Mouse (Mus musculus) thymus, postnatal 25 days (tissue): Measurements from ENCODE around the gene Parl.

Source experiments
- DNase-seq: peaks from one replicate; pipeline ENCODE4 v3.0.0; 2022

The Parl gene

DNA sequence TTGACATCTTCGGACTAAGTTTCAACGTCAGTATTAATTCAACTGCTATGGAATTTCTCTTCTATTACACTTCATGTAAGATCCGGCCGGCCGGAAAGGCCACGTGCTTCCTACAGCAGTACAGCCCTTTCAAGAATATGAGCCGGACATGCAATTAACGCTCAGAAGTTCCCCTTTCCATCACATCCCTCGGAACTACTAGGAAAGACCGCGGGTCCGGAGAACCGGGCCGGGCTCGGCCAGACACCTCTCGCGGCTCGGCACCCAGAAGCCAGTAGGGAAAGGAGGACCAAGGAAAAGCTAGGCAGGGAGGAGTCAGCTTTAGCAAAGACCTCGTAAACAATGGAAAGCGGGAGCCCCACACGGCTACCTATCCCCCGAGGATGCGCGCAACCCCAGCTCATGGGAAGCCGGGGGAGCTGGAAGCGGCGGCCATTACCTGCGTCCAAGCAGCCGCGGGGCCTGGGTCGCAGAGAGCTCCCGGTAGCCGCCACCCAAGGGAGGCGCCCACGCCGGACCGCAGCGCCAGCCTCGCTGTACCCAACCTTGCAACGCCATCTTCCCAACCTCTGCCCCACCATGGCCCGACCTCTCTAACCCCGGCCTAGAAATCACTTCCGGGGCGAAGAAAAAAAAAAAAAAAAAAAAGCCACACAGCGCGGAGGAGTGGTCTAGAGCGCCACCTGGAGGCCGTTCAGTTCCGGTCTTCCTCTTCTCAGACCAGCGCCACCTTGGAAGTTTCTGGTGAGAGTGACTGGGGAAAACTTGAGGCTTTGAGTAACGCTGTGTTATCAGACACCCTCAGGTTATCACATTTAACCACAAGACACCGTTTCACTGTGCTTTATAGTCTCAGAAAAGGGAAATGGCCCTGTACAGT is at the start of gene Parl:
Gene Parl (minus strand): TSS at position 618 of the 880 bp plus-strand sequence.
- peak; percentile 81 for DNase-seq

DNA sequence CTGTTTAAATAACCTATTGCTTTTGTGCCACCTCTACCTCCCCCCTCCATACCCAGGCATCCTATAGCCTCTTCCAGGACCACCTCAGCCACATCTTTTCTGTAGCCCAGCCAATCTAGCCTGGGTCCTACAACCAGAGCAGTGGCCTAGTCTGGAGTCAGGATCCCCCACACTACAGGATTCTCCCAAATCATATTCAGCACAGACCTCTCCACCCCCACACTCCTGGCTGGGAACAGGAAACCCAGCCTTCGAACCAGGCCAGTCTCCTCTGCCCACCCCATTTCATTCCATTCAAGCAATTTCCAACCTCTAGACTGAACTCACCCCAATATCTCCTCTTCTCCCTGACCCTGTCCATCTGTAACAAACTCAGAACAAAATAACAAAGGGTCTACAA is 43.3 kb upstream of the Parl start:
- DNase-seq: no peak

DNA sequence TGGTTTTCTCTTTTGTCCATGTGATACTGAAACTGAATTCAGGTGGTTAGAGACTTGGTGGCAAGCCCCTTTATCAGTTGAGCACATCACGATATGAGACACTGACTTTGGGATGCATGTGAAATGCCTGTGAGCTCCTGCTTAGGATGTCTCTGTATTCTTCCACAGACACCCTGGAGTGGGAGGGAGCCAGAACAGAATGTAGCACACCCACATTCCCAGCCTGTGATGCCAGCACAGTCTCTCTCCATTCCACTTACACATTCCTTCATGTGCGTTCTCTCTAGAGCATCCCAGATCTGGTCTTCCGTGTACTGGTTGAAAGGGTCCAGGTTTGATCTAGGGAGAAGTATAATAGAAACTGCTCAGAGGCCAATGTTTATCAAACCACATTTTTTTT is 36.4 kb upstream of the Parl start:
- DNase-seq: no peak

DNA sequence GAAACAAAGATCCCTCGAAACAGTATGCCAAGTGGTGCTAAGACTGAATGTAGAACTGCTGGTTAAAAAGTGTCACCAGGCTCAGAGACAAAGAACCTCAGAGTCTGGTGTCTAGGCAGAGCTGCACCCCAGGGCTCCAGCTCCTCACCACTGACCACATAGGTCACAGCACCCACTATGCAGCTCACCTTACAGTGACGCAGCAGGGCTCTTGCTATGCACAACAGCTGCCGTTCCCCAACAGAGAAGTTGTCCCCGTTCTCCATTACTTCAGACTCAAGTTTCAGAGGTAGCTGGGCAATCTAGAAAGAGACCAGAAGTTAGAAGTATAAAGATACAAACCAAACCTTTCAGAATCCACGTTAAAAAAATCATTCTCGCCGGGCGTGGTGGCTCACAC is 32.7 kb upstream of the Parl start:
- no peak for DNase-seq

DNA sequence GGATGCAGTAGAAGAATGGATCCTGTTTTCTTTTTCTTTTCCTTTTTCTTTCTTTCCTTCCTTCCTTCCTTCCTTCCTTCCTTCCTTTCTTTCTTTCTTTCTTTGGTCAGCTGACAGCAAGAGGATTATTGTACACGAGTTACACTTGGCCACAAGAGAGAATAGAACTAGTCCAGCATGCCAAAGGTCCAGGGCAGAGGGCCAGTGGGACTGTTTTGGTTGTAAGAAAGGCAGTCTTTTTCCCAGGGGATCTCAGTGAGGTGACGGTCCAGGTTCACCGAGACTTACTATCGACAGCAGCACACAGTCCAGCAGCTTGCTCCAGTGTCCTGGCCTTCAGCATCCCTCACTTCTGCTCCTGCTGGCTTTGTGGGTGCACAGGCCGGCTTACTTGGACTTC is 26.1 kb upstream of the Parl start:
- DNase-seq: no peak

DNA sequence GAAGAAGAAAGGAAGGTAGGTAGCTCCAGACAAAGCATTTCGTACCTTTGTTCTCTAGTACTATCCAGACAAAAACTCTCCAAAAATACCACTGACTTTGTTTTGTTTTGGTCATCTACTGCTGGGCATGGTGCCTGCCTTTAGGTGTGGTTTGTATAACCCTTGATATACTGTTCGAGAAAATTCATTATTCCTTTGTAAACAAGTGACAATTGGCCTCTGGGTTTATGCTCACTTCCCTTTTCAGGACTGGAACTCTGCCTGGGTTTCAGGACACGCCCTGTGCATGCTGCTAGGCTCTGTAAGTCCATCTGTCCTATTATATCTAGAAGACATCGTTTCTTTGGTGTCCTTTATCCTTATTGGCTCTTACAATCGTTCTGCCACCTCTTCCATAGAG is 23.1 kb upstream of the Parl start, which contains the start of gene Cyp2ab1:
Gene Cyp2ab1 (minus strand): TSS at position 119 of the 400 bp plus-strand sequence.
- DNase-seq: no peak

DNA sequence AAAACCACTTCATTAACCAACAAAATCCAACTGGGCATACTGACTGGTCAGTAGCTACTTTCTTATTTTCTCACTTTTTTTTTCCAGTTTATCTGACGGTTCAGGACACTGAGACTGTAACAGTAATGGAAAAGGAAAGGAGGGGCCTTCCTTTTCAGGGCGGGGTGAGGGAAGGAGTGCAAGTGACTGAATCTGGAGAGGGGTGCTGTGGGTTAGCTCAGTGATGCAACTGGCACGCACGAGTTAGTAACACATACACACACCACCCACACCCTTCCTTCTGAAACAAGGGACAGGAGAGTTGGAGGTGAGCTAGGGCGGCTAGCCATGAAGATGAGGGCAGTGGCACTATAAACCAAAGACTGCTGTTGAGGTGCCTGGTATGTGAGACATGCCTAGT is 21.7 kb upstream of the Parl start:
- no peak for DNase-seq

DNA sequence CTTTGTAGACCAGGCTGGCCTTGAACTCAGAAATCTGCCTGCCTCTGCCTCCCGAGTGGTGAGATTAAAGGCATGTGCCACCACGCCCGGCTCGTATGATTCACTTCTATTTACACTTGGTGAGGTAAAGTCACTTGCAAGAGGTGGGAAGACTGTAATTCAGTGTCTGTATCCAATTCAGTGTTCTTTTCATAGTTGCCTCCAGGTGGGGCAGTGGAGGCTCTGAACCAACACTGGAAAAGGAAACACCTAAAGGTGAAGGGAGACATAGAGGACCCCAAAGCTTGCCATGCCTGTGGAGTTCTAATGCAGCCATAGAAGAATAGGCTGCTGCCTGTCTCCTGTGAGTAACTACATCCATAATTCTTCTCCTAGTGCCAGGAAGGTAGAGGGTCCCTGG is 20.1 kb upstream of the Parl start:
- peak; percentile 8 for DNase-seq

DNA sequence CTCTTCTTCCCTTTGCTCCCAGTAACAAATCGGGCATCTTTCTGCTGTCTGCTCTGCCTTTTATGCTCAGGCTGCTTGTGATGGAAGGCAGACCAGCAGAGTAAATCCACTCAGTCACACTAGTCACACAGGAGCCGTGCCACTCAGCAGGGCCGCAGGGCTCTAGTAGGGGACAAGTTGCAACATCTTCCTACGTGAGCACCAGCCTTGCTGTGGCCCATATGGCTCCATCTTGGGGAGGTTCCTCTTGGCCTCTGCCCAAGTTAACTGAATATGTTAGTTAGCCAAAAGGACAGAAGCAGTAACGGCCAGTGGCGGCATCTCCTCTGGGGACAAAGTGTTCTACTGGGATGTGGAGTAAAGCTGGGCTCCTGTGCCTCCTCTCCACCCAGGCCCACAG is 14.6 kb upstream of the Parl start:
- no peak for DNase-seq

DNA sequence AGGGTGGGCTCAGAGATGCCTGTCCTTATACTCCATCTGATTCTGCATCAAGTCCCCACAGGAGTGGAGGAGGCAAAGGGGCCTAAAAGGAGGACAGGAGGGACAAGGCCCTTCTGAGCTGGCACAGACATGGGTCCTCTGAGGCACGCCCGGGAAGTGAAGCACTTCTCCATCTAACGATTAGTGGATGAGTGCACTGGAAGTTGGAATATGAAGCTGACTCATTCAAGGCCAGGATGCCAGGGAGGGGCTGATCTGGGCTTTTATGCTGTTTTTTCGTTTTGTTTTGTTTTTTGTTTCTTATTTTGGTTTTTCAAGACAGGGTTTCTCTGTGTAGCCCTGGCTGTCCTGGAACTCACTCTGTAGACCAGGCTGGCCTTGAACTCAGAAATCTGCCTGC is 13.1 kb upstream of the Parl start:
- no peak for DNase-seq

DNA sequence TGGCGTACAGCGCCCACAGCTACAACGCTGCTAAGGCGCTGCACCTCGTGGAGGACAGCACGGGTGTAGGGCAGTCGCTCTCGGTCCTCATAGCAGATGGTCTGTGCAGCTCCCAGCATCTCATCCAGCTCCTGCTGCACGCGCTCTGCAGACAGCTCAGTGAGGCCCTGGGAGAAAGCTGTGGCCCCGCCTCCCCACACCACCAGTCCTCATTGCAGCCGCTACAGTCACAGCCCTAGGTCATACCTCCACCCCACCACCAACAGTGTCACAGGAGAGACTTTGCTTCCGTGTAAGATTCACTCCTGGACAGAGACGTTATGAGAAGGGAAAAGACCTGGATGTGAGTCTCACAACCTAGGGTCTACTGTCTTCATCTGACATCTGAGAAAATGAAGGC is 10.1 kb upstream of the Parl start:
- DNase-seq: no peak

DNA sequence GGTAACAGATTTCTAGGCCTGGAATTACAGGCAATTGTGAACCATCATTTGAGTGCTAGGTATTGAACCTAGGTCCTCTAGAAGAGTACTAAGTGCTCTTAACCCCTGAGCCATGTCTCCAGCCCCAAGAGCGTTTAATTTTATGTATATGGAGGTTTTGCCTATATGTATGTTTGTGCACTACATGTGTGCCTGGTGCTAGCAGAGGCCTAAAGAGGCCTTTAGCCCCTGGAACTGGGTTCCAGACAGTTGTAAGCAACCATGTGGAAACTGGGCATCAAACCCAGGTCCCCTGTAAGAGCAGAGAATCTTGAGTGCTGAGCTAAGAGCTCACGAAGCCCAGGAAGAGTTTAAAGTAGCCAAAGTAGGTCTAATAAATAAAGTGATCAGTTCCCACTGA is 2.1 kb downstream of the Parl start:
- DNase-seq: no peak

DNA sequence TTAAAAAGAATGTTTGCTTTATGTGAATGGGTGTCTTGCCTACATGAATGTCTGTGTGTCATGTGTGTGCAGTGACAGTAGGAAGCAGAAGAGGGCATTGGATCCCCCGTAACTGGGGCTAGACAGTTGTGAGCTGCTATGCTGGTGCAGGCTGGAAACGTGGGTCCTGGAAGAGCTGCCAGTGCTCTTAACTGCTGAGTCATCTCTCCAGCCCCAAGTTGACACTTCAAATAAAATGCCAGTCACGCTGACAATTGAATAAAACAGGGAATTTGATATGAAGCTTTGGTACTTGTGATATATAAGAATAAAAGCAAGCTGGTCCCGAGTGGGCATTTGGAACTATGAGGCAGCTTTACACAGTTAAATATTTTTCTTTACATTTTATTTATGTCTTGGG is 21.9 kb downstream of the Parl start:
- no peak for DNase-seq

DNA sequence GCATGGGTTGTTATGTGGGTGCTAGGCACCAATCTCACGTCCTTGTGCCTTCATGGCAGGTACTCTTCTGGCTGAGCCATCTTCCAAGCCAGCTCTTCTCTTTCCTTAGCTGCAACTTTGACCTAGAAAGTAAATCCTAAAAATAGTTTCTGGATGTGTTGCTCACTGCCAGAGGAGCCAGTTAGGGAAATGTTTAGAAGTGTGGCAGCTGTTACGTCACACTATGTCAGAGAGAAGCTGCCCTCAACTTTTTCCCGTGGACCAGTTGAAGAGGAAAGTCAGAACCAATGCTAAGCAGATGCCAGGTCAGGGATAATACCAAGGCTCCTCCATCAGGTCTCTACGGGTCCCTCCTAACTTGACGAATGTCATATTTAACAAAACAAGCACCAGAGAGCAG is 22.8 kb downstream of the Parl start:
- DNase-seq: no peak

DNA sequence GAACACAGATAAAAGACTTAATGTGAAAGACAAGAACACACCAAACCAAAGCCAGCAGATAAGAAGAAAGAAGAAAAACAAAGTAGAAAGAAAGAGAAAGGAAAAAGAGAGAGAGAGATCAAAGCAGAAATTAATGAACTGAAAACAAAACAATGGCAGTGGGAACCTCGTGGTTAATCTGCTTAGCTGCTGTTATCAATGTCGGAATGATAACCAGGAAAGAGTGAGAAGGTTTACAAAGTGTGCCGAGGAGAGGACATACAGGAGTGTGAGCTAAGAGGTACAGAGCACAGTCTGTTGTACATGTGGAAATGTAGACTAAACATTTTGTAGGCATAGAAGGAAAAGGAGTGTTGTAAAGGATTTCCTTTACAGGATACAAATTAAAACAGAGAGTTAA is 29.2 kb downstream of the Parl start:
- no peak for DNase-seq

DNA sequence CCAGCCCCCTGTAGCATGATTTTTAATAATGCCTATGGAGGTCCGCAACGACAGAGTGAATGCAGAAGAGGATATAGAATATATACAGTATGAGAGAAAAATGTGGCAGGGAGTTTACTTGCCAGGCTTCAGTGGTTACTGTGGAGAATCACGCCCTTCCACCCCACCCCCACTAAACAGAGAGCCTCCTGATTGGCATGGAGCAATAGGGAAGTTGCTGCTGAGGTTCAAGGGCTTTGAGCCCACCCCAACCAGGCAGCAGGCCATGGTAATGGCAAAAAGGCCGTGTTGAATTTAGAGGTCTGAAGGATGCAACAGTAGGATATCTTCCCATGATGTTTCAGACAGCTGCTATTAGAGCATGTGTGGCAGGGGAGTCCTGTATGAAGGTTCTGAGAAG is 30.8 kb downstream of the Parl start:
- DNase-seq: no peak

DNA sequence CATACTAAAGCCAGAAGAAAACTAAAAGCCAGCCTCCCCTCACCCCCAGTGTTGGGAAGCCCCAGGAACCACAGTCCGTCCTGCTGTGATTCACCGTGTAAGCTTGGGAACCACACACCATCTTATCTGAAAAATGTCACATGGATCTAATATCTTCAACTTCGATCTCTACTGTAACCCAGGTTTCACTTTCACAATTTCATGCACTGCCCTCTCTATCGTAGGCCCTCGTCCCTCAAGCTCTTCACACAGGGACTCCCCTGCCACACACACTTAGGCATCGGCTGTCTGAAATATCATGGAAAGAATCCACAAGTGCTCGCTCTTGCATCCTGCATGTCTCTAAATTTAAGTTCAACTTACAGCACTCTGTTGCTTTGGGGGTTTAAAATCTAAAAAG is 37.1 kb downstream of the Parl start:
- DNase-seq: no peak

DNA sequence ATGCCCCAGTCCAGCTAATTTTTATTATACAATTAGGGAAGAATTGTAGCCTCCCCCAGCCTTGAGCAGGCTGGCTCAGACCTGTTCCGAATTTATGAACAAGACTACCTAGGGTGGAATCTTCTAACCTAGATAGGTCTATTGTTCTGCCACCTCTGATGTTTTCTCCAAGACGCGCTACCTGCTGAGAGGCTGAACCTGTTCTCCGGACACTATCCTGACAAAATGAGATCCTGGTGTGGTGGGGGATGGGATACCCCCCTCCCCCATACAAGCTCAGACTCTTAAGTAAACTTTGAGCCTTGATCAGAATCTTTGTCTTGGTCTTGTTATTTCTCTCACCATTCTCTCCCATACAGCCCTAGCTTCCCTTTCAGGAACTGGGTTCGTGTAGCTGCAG is 44.3 kb downstream of the Parl start:
- no peak for DNase-seq

DNA sequence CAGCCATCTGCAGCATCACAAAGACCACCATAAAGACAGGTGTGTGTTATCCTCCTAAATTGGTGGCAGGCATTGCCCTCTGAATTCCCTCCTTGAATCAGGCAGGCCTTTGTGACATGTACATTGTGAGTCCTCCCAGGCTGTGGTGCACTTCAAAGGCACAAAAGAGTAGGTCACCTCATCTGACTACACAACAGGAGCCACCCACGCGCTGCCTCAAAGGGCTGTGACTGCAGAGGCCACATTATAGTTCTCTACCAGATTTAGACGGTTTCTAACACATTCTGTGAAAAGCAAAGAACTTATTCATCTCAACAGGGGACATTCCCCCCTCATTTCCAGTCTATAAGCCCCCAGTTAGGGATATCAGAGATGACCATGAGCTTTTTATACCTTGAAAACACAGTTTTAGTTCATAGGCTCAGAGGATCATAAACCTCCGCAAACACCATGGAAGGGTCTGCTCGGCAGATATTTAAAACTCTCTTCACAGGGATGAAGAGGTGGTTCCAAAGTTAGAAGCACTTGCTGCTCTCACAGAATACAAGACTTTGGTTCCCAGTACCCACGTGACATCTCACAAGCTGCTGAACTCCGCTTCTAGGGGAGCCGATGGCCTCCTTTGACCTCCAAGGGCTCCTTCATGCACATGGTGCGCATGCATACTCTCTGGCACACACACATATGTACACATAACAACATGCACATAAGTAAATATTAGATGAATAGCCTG is 53.6 kb downstream of the Parl start:
- DNase-seq: no peak

DNA sequence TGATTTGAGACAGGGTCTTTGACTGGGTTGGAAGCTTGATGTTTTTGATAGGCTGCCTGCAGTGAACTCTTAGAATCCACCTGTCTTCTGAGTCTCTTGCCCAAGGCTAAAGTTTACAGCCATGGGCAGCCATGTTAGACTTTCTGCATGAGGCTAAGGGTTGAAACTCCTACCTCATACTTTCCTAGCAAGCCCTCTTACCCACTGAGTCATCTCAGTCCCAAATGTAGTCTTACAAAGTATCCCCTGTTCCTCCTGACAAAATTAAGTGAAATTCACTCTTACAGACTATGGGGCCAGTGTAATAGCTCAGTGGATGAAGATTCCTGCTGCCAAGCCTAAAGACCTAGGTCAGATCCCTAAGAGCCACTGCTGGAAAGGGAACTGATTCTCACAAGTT is 55.1 kb downstream of the Parl start:
- DNase-seq: no peak

DNA sequence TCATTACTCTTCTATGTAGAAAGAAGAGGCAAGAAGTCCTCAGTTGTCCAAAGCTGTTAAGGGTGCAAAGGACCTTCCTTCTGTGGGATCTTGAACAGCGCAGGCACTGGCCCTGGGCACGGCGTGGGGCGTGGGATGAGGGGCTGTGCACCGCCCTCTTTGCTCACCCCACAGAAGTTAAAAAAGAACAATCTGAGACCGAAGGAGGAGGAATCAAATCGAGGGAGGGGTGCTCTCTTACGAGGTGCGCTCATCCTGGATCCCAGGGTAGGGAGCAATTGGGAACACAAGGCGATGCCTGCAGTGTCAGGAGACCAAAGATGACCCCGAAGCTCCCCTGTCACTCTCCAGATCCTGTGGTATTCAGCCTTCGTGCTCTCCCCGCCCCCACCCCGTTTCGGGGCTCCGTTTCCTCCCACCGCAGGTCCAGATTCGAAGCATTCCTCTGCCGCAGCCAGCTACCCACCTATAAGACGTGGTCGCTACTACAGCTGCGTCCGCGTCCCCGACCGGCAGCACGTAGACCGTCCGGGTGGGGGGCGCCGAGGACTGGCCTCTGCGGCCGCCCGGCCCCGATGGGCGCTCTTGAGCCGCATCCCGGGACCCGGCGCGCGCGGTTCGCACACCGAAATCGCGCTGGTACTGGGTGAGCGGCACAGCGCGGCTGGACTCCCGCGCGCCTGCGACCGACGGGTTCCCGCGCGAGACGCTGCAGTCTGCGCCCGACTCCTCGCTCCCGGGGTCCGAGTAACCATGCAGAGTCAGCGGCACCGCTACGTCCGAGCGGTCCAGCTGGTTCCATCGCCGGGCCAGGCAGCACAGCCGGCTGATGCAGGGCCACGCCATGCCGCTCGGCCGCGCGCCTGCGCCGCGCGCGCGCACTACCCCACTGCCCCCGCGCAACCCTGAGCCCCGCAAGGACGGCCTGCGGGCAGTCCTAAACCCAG is 61.4 kb downstream of the Parl start, which contains the start of gene Map6d1:
Gene Map6d1 (minus strand): TSS at position 891 of the 947 bp plus-strand sequence.
- DNase-seq: peak; percentile 18

DNA sequence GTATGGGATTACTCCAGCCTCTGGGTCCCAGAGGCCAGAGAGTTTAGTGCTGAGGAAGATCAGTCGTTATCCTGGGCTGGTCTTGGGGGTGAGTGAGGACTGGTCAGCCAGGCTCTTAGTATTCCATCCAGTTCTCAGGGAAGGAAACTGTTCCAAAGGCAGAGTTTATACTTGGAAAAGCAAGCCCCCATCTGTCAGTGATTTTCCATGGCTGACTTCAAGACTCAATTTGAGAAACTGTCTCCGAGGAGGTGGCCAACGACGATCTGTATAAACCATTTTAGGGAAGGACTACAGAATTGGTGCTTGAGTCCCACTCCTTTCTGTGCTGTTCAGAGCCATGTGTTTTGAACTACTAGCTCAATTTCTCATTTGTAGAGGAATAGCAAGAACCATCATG is 63.5 kb downstream of the Parl start:
- DNase-seq: no peak

DNA sequence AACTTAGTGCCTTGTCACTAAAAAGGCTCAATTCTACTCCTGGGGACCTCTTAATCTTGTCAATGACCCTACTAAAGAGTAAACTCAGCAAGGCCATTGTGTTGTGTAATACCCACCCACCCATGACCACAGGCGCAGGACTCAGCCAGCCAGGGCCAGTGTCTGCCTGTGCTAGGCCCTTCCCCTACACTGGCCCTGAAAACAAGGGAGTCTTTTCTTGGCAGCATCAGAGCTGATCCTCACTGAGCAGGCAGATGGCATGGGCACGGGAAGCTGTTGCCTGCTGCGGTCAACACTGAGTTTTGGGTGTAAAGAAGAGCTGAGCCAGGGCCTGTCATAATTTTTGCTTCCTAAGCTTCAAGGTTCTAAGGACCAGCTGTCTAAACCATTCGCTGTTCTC is 64.8 kb downstream of the Parl start:
- no peak for DNase-seq
